Mouse (Mus musculus): ENCODE data around the gene Pdlim4.

- TF ChIP-seq CTCF (IDR thresholded peaks at IDR 0.05; ENCODE audit: borderline replicate concordance, insufficient read depth, low read length) (no peak), POLR2A (IDR thresholded peaks at IDR 0.05; ENCODE audit: low read depth, low read length) (no peak)
Observed at GRCm38 (mm10) chr11:54008416-54008920, 60.3 kb downstream of the Pdlim4 start.
